Mouse (Mus musculus) embryonic fibroblast, embryonic 13.5 days (primary cell): ENCODE data around the gene Tmem198. TPM values are rescaled to one million over a fixed set of nuclear protein-coding genes. Genes with fewer than 3 reads are reported as not detected.

Source experiments
- H3K27ac ChIP-seq: 2 replicates; pipeline ENCODE4 v1.5.1; 2012; ENCODE audit warnings: low read length, control low read depth, inconsistent platforms; ENCODE audit not compliant: insufficient read depth
- H3K4me1 ChIP-seq: 2 replicates; pipeline ENCODE4 v1.6.1; 2011; ENCODE audit warnings: low read length; ENCODE audit not compliant: control insufficient read depth, insufficient read depth
- H3K4me3 ChIP-seq: 2 replicates; pipeline ENCODE4 v1.5.1; 2011; ENCODE audit warnings: mild to moderate bottlenecking, control low read depth, low read length; ENCODE audit not compliant: insufficient read depth
- CTCF ChIP-seq: IDR thresholded peaks from 2 replicates; pipeline ENCODE4 v1.5.1; 2011; ENCODE audit warnings: mild to moderate bottlenecking, control low read depth, low read length, moderate library complexity, borderline replicate concordance; ENCODE audit not compliant: insufficient read depth
- POLR2A ChIP-seq: IDR thresholded peaks from 2 replicates; pipeline ENCODE4 v1.6.1; 2011; ENCODE audit warnings: low read depth, mild to moderate bottlenecking, control low read depth, low read length, moderate library complexity
- polyA plus RNA-seq: library from polyadenylated mRNA; stranded (reverse); fragments of >200 nt; gene quantifications from 2 replicates; pipeline ENCODE4 v1.2.4, GENCODE M21; 2011; ENCODE audit warnings: low read depth; ENCODE audit not compliant: missing spikeins, insufficient read length

Tmem198 gene
- polyA plus RNA-seq: 0.70 and 1.2 TPM in 2 replicates

GRCm38 (mm10) chr1:75478916-75479634 is at the start of gene Tmem198, which contains the start of gene Chpf:
TSS of gene Tmem198 (plus strand) at chr1:75479532.
TSS of gene Chpf (minus strand) at chr1:75479307.
- Histone ChIP-seq H3K4me1 (peaks cover 5% of the 10 kb centered on the region), H3K27ac (peak within 1 kb of the TSS; percentile 84), H3K4me3 (peak within 1 kb of the TSS; percentile 79)
- no peak for TF ChIP-seq CTCF
- TF ChIP-seq POLR2A: peak; percentile 74

- peak within 1 kb of the TSS; percentile 84 for H3K4me3 ChIP-seq
- no peaks in the 10 kb centered on the region for H3K4me1 ChIP-seq
- TF ChIP-seq POLR2A (peak; percentile 95), CTCF (no peak)
- peak within 1 kb of the TSS; percentile 46 for H3K27ac ChIP-seq
These were observed 43.6 kb upstream of the Tmem198 start, which contains the start of gene Gmppa for GRCm38 (mm10) chr1:75435475-75436328. TSS of gene Gmppa (plus strand) at chr1:75435930.

- Histone ChIP-seq H3K4me1 (no peaks in the 10 kb centered on the region), H3K27ac (no peak overlapping the region)
- no peak for TF ChIP-seq POLR2A
- no peak for TF ChIP-seq CTCF
These were observed 40.5 kb upstream of the Tmem198 start for GRCm38 (mm10) chr1:75438782-75439181.

GRCm38 (mm10) chr1:75440661-75441060 is 38.7 kb upstream of the Tmem198 start:
- H3K4me1 ChIP-seq: no peaks in the 10 kb centered on the region
- TF ChIP-seq POLR2A (no peak), CTCF (no peak)
- H3K4me3 ChIP-seq: no peak overlapping the region
- no peak overlapping the region for H3K27ac ChIP-seq

More at GRCm38 (mm10) chr1:75438782-75439181, 40.5 kb upstream of the Tmem198 start:
- no peak overlapping the region for H3K4me3 ChIP-seq

- TF ChIP-seq POLR2A: no peak
- no peak for TF ChIP-seq CTCF
- no peak overlapping the region for H3K27ac ChIP-seq
- H3K4me3 ChIP-seq: no peak overlapping the region
- no peaks in the 10 kb centered on the region for H3K4me1 ChIP-seq
These were observed 37.8 kb upstream of the Tmem198 start for GRCm38 (mm10) chr1:75441471-75441996.

- TF ChIP-seq POLR2A: no peak
- no peak for TF ChIP-seq CTCF
- Histone ChIP-seq H3K4me3 (no peak overlapping the region), H3K27ac (no peak overlapping the region), H3K4me1 (no peaks in the 10 kb centered on the region)
These were observed 37.2 kb upstream of the Tmem198 start for GRCm38 (mm10) chr1:75442171-75442570.

GRCm38 (mm10) chr1:75442811-75443210 is 36.5 kb upstream of the Tmem198 start:
- TF ChIP-seq POLR2A (no peak), CTCF (no peak)
- Histone ChIP-seq H3K4me1 (0 out of 2 replicates have a peak, but pooled peaks cover 2% of the 10 kb centered on the region), H3K4me3 (no peak overlapping the region), H3K27ac (no peak overlapping the region)

GRCm38 (mm10) chr1:75443247-75444024 is 35.9 kb upstream of the Tmem198 start:
- Histone ChIP-seq H3K4me1 (0 out of 2 replicates have a peak, but pooled peaks cover 2% of the 10 kb centered on the region), H3K4me3 (no peak overlapping the region), H3K27ac (no peak overlapping the region)
- no peak for TF ChIP-seq CTCF
- TF ChIP-seq POLR2A: no peak

GRCm38 (mm10) chr1:75444208-75444607 is 35.1 kb upstream of the Tmem198 start:
- TF ChIP-seq POLR2A (no peak), CTCF (no peak)
- H3K4me3 ChIP-seq: no peak overlapping the region
- H3K27ac ChIP-seq: no peak overlapping the region
- 0 out of 2 replicates have a peak, but pooled peaks cover 2% of the 10 kb centered on the region for H3K4me1 ChIP-seq

GRCm38 (mm10) chr1:75445141-75445701 is 34.1 kb upstream of the Tmem198 start:
- Histone ChIP-seq H3K27ac (no peak overlapping the region), H3K4me1 (0 out of 2 replicates have a peak, but pooled peaks cover 2% of the 10 kb centered on the region), H3K4me3 (no peak overlapping the region)
- no peak for TF ChIP-seq CTCF
- TF ChIP-seq POLR2A: no peak
